Mouse (Mus musculus): ENCODE data around the gene Zfp692.
A peak's percentile ranks its signal among the peaks of the same experiment; 100 is the strongest.
"Not testable (repeated sequence)": the region's sequence is repeated elsewhere in the genome, so short reads cannot be mapped to it uniquely, and the experiment has no call there.

Zfp692 gene

DNA sequence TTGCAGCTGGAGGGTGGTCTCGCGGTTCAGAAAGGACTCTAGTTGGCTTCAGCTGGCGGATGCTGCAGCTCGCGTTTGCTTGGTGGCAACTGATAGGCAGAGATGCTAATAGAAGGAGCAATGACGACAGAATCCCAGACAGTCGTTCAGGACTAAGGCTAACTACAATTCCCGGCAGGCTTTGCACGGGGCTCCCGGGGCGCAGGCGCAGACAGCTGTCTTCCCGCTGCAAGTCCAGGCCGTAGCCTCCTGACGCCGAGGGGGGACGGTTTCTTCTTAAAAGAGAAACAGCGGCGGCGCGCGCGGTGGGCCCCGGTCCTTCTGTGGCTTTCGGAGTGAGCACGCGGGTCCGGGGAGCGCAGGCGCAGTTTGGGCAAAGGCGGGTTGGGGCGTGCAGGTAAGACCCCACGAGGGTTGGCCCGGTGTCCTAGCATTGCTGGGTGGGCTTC lies at the start of gene Zfp692:
Gene Zfp692 (plus strand): TSS at position 210 of the 449 bp plus-strand sequence.
- DNase-seq (ENCODE audit: low read depth, low spot score): peak; percentile 94

DNA sequence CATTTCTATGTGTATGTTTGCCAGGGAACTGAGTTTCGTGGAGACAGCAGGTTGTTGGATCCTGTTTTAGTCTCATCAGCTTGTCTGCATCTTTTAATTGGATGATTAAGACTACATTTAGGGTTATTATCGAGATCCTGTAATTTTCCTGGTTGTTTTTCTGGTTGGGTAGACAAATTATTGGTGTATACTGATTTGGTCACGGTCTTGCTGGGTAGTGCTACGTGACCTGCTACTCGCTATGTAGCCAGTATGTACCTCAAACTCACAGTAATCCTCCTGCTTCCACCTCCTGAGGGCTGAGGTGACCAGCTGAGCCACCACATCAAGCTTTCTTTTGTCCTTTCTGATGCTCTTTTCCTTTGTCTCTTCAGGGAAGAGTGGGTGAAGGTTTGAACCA lies 49.1 kb upstream of the Zfp692 start:
- DNase-seq (ENCODE audit: low read depth, low spot score): no peak

DNA sequence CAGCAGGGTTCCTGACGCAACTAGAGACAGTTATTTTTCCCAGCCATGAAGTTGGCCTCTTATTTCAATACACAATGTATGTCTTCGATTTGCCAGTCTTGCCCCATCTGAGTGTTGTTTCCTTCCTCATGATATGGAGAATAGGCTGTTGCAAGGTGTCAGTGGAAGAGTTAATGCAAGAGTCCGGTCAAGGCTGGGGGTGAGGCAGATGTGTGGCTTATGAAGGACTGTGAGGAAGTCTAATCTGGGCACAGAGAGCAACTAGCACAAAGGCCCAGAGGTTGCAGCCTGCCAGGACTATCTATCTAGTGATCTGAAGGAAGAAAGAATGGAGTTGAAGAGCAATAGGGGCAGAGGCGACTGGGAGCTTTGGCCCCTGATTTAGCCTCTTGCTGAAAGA lies 46.7 kb upstream of the Zfp692 start:
- DNase-seq (ENCODE audit: low read depth, low spot score): no peak

DNA sequence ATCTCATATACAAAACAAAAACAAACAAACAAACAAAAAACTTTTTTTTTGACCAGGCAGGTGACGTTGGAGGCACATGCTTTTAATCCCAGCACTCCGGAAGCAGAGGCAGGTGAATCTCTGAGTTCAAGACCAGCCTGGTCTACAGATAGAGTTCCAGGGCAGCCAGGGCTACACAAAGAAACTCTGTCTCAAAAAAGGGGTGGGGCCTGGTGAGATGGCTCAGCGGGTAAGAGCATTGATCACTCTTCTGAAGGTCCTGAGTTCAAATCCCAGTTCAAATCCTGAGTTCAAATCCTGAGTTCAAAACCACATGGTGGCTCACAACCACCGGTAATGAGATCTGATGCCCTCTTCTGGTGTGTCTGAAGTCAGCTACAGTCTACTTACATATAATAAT lies 45.0 kb upstream of the Zfp692 start:
- no peak for DNase-seq (ENCODE audit: low read depth, low spot score)

DNA sequence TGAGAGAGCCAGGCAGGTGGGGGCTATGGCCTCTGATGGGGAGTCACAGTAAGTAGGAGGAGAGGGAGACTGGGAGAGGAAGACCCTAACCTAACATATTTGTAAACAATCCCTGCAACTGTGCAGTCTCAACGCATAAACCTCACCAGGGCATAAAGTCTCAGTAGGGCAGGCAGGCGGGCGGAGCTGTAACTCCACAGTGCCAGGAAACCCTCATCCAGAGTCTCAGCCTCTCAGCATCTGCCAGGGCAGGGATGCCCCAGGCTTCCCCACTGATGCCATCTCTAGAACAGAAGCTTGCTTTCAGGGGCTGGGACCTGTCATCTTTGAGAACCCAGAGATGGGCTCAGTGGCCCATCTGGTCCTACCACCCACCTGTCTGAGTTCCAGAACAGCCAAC lies 44.5 kb upstream of the Zfp692 start:
- DNase-seq (ENCODE audit: low read depth, low spot score): no peak

DNA sequence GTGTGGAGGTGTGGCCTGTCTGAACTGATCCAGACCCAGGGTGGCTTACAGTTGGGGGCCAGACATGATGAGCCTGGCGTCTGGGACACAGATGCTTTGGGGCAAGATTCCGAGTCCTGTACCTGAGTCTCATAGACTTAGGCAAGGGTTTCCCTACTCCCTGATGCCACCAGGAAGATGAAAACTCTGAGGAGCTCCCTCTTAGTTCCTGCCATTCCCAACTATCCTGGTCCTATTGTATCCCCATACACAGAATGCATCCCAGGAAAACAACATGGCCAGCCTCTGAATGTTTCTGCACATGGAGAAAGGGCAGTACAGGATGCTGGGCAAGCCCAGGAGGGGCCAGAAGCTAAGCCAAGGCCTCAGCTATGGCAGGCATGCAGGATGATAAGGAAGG lies 43.4 kb upstream of the Zfp692 start:
- DNase-seq (ENCODE audit: low read depth, low spot score): no peak

DNA sequence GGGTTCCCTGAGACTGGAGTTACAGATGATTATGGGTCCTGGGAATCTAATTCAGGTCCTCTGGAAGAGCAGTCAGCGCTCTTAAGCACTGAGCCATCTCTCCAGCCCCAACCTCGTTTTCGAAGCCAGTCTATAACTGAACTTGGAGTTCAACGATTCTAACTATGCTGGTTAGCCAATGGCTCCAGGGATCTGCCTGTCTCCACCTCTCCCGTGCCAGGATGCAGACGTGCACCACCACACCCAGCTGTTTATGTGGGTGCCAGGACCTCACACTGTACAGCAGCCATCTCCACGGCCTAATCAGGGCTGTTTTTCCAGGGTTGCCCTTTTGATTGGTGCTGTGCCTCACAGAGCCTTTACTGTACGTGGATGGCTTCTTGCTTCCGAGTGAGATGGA lies 42.3 kb upstream of the Zfp692 start:
- DNase-seq (ENCODE audit: low read depth, low spot score): no peak

DNA sequence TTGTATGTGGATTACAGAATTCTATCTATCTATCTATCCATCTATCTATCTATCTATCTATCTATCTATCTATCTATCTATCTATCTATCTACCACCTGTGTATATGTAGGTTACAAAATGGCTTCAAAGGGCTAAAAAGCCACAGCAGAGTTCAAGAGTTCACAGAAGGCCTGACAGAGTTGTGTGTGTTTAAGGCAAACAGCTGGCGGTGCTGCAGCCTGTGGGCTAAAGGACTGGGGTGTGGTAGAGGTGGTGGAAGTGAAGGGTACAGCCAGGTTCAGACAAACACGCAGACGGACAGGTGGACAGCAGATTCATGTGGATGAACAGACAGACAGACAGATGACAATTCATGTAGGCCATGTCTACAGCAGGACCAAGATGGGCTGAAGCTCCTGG lies 38.6 kb upstream of the Zfp692 start:
- DNase-seq (ENCODE audit: low read depth, low spot score): no peak

DNA sequence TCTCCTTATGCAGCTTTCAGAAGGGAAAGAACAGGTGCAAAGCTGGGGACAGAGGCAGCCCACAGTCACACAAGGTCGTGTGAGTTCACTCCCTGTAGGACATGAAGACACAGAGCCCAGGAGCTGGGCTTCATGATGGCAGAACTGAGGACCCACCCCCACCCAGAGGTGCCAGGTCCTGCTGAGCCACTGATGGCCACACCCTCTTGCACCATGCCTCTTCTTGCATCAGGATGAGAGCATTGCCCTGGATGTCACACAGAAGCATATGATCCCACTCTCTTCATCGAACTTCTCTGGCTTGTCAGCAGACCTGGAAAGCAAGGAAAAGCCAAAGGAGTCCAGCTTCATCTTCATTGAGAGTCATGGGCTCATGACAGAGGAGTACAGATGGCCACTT lies 32.3 kb upstream of the Zfp692 start, which contains the start of gene 4930438A08Rik:
Gene 4930438A08Rik (plus strand): TSS at position 228 of the 400 bp plus-strand sequence.
- DNase-seq (ENCODE audit: low read depth, low spot score): no peak

DNA sequence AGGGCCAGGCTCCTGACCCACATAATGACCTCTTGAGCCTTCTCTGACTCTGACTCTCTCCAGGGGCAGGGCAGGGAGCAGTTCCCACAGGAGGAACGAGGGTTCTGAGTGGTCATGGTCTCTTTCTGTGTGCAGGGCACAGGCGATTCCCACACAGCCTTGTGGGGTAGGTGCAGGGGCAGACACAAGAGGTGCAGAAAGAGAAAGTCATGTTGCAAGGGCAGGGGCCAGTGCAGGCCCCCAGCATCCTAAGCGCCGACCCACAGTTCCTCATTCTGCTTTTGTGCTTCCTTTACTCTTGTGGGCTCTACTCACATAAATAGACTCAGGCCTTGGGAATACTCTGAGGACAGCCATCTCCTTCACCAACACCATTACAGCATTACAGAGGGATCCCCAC lies 31.1 kb upstream of the Zfp692 start:
- no peak for DNase-seq (ENCODE audit: low read depth, low spot score)

DNA sequence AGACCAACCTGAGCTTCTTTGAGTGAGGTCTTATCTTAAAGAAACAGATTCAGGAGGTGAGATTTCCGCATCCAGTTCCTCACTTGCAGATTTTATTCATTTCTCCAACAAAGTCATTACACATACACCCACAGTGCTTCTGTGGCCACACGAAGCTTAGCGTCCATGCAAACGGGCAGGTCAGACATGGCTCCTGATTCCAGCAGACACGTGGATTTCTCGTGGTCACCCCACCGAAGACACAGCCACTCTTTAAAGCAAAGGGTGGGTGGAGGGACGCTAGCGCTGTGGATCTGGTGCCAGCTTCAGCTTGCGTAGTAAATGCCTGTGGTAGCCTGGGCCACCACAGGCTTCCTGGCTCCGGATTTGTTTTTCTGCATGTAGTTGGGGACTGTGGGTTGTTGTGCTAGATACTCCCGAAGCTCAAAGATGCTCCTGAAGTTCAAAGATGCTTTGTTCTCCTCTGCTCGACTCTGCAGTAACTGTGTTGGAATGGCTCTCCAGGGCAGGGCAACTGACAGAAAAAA lies 24.8 kb upstream of the Zfp692 start:
- no peak for DNase-seq (ENCODE audit: low read depth, low spot score)

DNA sequence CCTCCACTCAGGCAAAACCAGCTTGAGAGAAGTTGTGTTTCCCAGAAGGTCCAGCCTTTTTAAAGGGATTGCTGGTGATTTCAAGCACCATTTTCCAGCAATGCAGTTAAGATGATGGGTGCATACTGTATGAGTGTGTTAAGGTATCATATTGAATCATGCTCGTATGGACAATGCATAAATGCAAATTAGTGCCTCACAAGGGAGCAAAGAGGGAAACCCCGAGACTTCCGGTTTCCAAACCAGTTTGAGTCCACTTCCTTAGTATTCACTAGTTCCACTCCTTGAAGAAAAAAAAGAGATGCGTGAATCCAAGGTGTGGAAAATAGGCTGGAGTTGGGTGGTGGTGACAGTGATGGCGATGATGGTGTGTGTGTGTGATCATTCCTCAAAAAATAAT lies 24.4 kb upstream of the Zfp692 start:
- DNase-seq (ENCODE audit: low read depth, low spot score): no peak

DNA sequence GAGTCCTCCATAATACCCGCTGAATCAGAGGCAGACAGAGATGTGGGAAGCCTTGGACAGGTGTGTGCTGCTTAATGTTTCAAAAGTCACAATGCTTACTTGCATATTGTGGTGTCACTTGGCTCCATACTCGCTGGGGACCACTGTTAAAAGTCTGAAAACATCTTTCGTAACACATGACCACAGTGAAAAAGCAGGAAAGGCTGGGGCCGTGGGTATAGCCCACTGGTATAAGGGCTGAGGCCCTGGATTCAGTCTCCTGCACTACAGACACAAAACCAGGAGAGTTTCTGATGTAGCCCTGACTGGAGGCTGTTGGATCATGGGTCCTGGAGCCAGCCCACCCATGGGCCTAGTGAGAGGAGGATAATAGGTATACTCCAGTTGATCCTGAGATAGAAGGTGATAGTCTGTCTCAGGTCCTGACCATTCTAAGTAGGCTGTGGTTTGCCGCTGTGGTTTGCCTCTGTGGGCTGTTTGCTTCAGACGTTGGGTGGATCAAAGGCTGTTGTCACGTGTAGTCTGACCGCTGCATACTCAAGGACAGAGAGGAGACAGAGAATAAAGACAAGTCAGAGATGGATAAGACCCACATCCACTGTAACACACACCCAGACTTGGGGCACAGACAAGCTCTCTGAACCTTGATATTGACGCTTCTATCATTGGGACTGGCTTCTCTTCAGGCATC lies 16.7 kb upstream of the Zfp692 start:
- DNase-seq (ENCODE audit: low read depth, low spot score): no peak

DNA sequence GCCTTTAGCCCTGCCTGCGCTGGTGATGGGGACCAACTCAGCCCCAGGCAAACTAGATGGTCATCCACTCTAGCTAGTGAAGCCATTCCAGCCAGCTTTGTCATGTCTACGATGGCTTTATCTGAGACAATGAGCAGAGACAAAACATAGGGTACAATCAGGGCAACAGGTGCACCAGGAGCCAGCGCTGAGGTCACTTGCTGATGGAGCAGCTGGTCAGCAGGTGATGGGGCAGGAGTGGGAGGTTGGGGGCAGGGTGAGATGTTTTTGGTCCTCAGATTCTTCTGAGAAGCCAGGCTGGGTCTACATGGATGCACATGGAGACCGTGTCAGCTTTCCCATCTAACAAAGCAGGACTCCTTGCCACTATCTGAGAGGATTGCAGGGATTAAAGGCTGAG lies 16.1 kb upstream of the Zfp692 start:
- no peak for DNase-seq (ENCODE audit: low read depth, low spot score)

DNA sequence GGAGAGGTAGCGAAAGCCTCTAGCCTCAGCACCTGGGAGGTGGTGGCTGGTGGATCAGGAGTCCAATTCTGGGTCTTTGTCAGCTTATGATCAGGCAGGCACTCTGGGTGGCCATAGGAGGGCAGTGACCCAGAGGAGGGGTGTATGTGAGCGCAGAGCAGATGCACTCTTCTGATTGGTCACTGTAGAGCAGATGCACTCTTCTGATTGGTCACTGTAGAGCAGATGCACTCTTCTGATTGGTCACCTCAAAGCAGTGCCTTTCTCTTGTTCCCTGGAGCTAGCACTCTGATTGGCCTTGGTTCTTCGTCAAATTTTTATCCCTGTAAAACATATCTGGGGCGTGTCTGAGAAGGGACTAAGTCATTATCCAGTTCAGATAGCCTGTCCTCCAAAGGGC lies 14.1 kb upstream of the Zfp692 start:
- DNase-seq (ENCODE audit: low read depth, low spot score): peak; percentile 30

DNA sequence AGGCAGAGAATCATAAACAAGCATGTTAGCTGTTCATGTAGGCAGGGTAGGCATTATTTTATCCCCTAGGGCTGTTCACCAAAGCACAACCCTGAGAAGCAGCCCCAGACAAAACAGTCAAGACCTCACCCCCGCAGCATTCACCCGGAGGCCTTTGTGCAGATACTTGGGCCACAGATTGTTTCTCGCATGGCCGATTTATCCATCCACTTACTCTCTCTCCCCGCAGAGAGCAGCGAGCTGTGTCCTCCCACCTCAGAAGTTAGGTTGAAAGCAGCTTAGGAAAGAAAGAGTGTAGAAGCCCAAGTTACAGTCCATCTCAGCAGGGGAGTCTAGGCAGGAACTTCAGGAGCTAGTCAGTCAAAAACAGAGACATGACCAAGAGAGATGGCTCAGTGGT lies 9.5 kb upstream of the Zfp692 start:
- DNase-seq (ENCODE audit: low read depth, low spot score): no peak

DNA sequence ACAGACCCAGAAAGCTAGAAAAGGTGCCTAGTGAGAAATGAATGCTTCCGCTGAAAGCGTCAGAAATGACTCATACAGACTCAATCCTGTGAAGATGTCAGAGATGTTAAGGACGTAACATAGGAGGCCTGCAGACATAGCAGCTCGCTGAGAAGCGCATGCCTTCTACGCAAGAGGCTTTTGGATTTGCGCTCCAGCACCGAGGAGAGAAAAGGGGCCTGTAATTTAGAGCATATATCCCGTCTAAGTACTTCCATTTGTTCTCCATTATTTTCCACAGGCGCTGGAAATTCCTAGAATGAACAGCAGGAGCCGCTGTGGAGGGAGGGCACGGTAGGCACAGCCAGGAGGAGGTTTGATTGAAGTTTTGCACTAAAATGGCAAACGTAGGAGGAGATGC lies 5.8 kb upstream of the Zfp692 start:
- DNase-seq (ENCODE audit: low read depth, low spot score): peak; percentile 69

DNA sequence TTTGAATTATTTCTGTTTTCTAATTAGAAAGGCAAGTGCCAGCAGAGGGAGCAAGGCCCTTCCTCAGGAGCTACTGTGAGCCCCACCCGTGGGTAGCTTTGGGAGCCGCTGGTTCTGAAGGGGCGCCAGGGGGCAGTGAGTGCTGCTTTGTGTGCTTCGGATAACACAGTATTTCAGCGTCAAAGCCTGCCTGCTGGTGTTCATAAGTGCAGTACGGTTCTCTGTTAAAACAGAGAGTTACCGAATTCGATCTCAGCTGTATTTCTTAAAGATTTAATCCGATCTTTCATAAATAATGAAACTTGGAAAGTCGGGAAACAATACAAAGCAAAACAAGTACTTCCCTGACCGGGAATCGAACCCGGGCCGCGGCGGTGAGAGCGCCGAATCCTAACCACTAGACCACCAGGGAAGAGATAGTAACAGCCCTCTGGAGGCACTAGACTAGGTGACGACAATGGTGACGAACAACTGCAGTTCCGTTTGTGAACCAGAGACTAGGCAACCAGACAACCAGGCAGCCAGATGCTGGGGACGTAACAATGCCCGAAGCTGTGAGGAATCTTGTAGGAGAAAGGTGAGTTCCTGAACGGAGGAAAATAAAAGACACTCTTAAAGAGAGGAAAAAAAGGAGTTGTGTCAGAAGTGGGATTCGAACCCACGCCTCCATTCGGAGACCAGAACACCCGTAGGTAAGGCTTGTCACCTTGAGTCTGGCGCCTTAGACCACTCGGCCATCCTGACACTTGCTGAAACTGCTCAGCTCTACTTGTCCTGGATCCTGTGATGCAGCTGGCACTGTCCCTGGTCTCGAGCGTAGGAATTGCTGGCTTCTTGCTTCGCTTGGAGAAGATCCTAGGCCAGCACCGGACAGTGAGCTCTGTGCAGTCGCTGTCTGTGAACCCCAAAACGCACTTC lies 4.8 kb upstream of the Zfp692 start:
- DNase-seq (ENCODE audit: low read depth, low spot score): peak; percentile 98

DNA sequence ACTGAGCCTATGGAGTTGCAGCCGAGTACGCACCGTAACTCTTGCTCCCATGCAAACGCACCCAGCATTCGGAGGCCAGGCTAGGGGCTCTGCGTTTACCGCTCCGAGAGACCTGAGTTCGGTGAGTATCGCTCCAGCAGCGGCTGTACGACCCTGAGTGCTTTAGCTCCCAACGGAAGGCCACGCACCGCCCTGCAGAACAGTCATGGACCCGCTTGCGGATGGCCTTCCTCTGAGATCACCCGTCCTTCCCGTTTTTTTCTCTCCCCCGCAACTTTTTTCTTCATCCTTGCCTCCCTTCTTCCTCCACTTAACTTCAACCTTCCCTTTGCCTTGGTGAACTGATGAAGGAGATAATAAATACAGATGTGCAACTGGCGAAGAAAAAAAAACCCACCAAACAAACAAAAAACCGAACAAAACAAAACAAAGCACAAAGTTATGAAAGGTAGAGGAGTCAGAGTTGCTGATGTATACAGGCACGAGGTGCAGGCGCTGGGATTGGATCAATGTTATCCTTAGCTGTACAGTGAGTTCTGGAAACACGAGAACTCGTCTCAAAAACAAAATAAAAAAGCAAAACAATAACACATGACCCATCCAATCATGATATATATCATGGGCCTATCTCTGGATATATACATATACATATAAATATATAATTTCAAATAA lies 4.0 kb upstream of the Zfp692 start:
- DNase-seq (ENCODE audit: low read depth, low spot score): no peak

DNA sequence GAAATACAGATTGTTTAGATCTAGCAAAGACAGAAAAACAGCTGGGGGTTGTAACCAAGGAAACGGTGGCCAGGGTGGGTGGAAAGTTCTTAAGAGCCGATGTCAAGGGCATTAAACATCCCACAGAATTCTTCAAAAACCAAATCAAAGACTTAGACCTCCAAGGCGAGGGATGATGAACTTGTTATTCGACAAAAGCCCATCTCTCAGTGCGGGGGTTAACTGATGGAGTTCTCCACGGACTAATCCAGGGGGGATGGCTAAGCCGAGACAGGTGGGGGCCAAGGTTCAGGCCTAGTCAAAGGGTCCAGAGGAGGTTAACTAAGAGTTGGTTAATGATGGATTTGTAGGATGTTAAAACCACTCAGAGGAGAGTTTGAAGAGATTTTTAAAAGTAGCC lies 3.3 kb upstream of the Zfp692 start:
- DNase-seq (ENCODE audit: low read depth, low spot score): peak; percentile 11

DNA sequence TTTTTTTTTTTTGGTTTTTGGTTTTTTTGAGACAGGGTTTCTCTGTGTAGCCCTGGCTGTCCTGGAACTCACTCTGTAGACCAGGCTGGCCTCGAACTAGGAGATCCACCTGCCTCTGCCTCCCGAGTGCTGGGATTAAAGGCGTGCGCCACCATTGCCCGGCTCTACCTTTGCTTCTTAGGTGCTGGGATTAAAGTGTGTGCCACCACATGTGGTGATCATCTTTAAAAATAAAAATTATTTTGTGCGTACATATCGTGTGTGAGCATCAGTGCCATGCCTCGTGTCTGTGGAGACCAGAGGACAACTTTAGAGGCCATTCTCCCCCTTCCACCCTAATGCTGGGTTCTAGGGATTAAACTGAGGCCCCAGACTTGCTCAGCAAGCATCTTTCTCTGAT lies 1.6 kb upstream of the Zfp692 start:
- not testable (repeated sequence) for DNase-seq (ENCODE audit: low read depth, low spot score)

Data from A20 (cell line).